Mouse (Mus musculus) heart, embryonic 10.5 days (tissue): ENCODE data around the gene Slc16a6. TPM values are rescaled to one million over a fixed set of nuclear protein-coding genes. Genes with fewer than 3 reads are reported as not detected.

Experiments used
- DNase-seq: peaks from one replicate; pipeline ENCODE4 v3.0.0-alpha.2; 2017; ENCODE audit warnings: low spot score
- H3K27ac ChIP-seq: fragments of 300-500 bp; sonication (generic); 2 replicates; pipeline ENCODE4 v1.5.1; 2016; ENCODE audit warnings: mild to moderate bottlenecking
- H3K27me3 ChIP-seq: fragments of 300-500 bp; sonication (generic); 2 replicates; pipeline ENCODE4 v1.6.1; 2016; ENCODE audit warnings: mild to moderate bottlenecking; ENCODE audit not compliant: poor library complexity, insufficient read depth, severe bottlenecking
- H3K36me3 ChIP-seq: fragments of 300-500 bp; sonication (generic); 2 replicates; pipeline ENCODE4 v1.6.1; 2016; ENCODE audit warnings: mild to moderate bottlenecking, moderate library complexity
- H3K4me1 ChIP-seq: fragments of 300-500 bp; sonication (generic); 2 replicates; pipeline ENCODE4 v1.6.1; 2016; ENCODE audit warnings: mild to moderate bottlenecking
- H3K4me3 ChIP-seq: fragments of 300-500 bp; sonication (generic); 2 replicates; pipeline ENCODE4 v1.5.1; 2016; ENCODE audit warnings: mild to moderate bottlenecking, moderate library complexity
- H3K9me3 ChIP-seq: fragments of 300-500 bp; sonication (generic); 2 replicates; pipeline ENCODE4 v1.6.1; 2016; ENCODE audit warnings: mild to moderate bottlenecking, moderate library complexity
- WGBS: fragments of 180-500 bp; shearing (Covaris S2); methylation state at CpG from one replicate; pipeline ENCODE4 v1.1.7; 2016; 5-methylcytosine and 5-hydroxymethylcytosine counted together
- polyA plus RNA-seq: library from polyadenylated mRNA; unstranded; fragments of >200 nt; fragmentation: Nextera tagmentation; extraction: Ambion mirVana; gene quantifications from 2 replicates; pipeline ENCODE4 v1.2.1, GENCODE M21; 2016

Gene Slc16a6
- polyA plus RNA-seq = 12.7 and 16.5 TPM in 2 replicates

- DNase-seq = peak; percentile 96
- Histone ChIP-seq H3K27ac (peak within 1 kb of the TSS; percentile 99), H3K9me3 (no peaks in the 10 kb centered on the region), H3K27me3 (0 out of 2 replicates have a peak, but pooled peaks cover 9% of the 10 kb centered on the region), H3K4me1 (peaks cover 35% of the 10 kb centered on the region), H3K4me3 (peak within 1 kb of the TSS; percentile 88), H3K36me3 (no peaks in the 10 kb centered on the region)
- under 1% methylated on average over 111 of the region's 111 CpGs for WGBS
Measured at GRCm38 (mm10) chr11:109473171-109474085, at the start of gene Slc16a6, which contains the start of gene Arsg. Gene Slc16a6, minus strand, starts transcription at chr11:109473598. Gene Arsg, plus strand, starts transcription at chr11:109473374.

- WGBS = 30% methylated on average over 7 of the region's 7 CpGs
- H3K4me1 ChIP-seq = peaks cover 5% of the 10 kb centered on the region; the same call in 1 of the 2 replicates
- no peaks in the 10 kb centered on the region for H3K36me3 ChIP-seq
- H3K27ac ChIP-seq = no peak overlapping the region
- no peaks in the 10 kb centered on the region for H3K9me3 ChIP-seq
- DNase-seq = no peak
- no peak overlapping the region for H3K4me3 ChIP-seq
- H3K27me3 ChIP-seq = peaks cover 9% of the 10 kb centered on the region
Measured at GRCm38 (mm10) chr11:109520958-109521357, 47.6 kb upstream of the Slc16a6 start.

- peaks cover 5% of the 10 kb centered on the region; the same call in 1 of the 2 replicates for H3K4me1 ChIP-seq
- H3K27ac ChIP-seq = no peak overlapping the region
- no peak for DNase-seq
- no peaks in the 10 kb centered on the region for H3K36me3 ChIP-seq
- H3K27me3 ChIP-seq = peaks cover 9% of the 10 kb centered on the region
- no peaks in the 10 kb centered on the region for H3K9me3 ChIP-seq
- no peak overlapping the region for H3K4me3 ChIP-seq
- WGBS = 73% methylated on average over 3 of the region's 3 CpGs
Measured at GRCm38 (mm10) chr11:109517816-109518215, 44.4 kb upstream of the Slc16a6 start.

- no peak overlapping the region for H3K27ac ChIP-seq
- 85% methylated on average over 11 of the region's 11 CpGs for WGBS
Measured at GRCm38 (mm10) chr11:109517330-109517729, 43.9 kb upstream of the Slc16a6 start.

GRCm38 (mm10) chr11:109514064-109514612 is 40.7 kb upstream of the Slc16a6 start:
- H3K36me3 ChIP-seq = no peaks in the 10 kb centered on the region
- no peak overlapping the region for H3K4me3 ChIP-seq
- no peaks in the 10 kb centered on the region for H3K9me3 ChIP-seq
- 83% methylated on average over 3 of the region's 3 CpGs for WGBS
- no peak overlapping the region for H3K27ac ChIP-seq
- no peak for DNase-seq
- H3K27me3 ChIP-seq = no peaks in the 10 kb centered on the region
- no peaks in the 10 kb centered on the region for H3K4me1 ChIP-seq

More at GRCm38 (mm10) chr11:109517330-109517729, 43.9 kb upstream of the Slc16a6 start:
- Histone ChIP-seq H3K36me3 (no peaks in the 10 kb centered on the region), H3K4me3 (no peak overlapping the region), H3K4me1 (peaks cover 5% of the 10 kb centered on the region; the same call in 1 of the 2 replicates), H3K27me3 (peaks cover 9% of the 10 kb centered on the region), H3K9me3 (no peaks in the 10 kb centered on the region)
- no peak for DNase-seq

GRCm38 (mm10) chr11:109512995-109513675 is 39.7 kb upstream of the Slc16a6 start:
- Histone ChIP-seq H3K27ac (no peak overlapping the region), H3K9me3 (no peaks in the 10 kb centered on the region), H3K36me3 (no peaks in the 10 kb centered on the region), H3K27me3 (no peaks in the 10 kb centered on the region), H3K4me1 (no peaks in the 10 kb centered on the region), H3K4me3 (no peak overlapping the region)
- 78% methylated on average over 16 of the region's 16 CpGs for WGBS
- DNase-seq = no peak

GRCm38 (mm10) chr11:109507068-109507467 is 33.7 kb upstream of the Slc16a6 start:
- Histone ChIP-seq H3K27me3 (no peaks in the 10 kb centered on the region), H3K9me3 (no peaks in the 10 kb centered on the region), H3K36me3 (no peaks in the 10 kb centered on the region), H3K4me1 (0 out of 2 replicates have a peak, but pooled peaks cover 3% of the 10 kb centered on the region), H3K27ac (no peak overlapping the region), H3K4me3 (no peak overlapping the region)
- WGBS = 59% methylated on average over 3 of the region's 3 CpGs
- DNase-seq = no peak

GRCm38 (mm10) chr11:109505823-109506222 is 32.4 kb upstream of the Slc16a6 start:
- Histone ChIP-seq H3K4me3 (no peak overlapping the region), H3K9me3 (no peaks in the 10 kb centered on the region), H3K27me3 (no peaks in the 10 kb centered on the region), H3K27ac (no peak overlapping the region), H3K36me3 (no peaks in the 10 kb centered on the region), H3K4me1 (0 out of 2 replicates have a peak, but pooled peaks cover 3% of the 10 kb centered on the region)
- WGBS = 91% methylated on average over 4 of the region's 4 CpGs
- DNase-seq = no peak

GRCm38 (mm10) chr11:109504977-109505376 is 31.6 kb upstream of the Slc16a6 start:
- no peaks in the 10 kb centered on the region for H3K9me3 ChIP-seq
- H3K4me3 ChIP-seq = no peak overlapping the region
- H3K36me3 ChIP-seq = no peaks in the 10 kb centered on the region
- 0 out of 2 replicates have a peak, but pooled peaks cover 3% of the 10 kb centered on the region for H3K4me1 ChIP-seq
- H3K27ac ChIP-seq = no peak overlapping the region
- WGBS = 70% methylated on average over 9 of the region's 9 CpGs
- H3K27me3 ChIP-seq = no peaks in the 10 kb centered on the region
- DNase-seq = no peak

GRCm38 (mm10) chr11:109500206-109500605 is 26.8 kb upstream of the Slc16a6 start:
- 88% methylated on average over 5 of the region's 5 CpGs for WGBS
- Histone ChIP-seq H3K9me3 (no peaks in the 10 kb centered on the region), H3K36me3 (no peaks in the 10 kb centered on the region), H3K4me1 (peaks cover 22% of the 10 kb centered on the region), H3K27me3 (0 out of 2 replicates have a peak, but pooled peaks cover 4% of the 10 kb centered on the region), H3K27ac (no peak overlapping the region), H3K4me3 (no peak overlapping the region)
- DNase-seq = no peak

- Histone ChIP-seq H3K4me1 (peaks cover 29% of the 10 kb centered on the region), H3K27me3 (0 out of 2 replicates have a peak, but pooled peaks cover 4% of the 10 kb centered on the region), H3K9me3 (no peaks in the 10 kb centered on the region), H3K27ac (0 out of 2 replicates have a peak overlapping the region, but pooled peaks have one; percentile 42), H3K4me3 (no peak overlapping the region), H3K36me3 (no peaks in the 10 kb centered on the region)
- 81% methylated on average over 9 of the region's 9 CpGs for whole genome bisulfite sequencing
- no peak for DNase-seq
Measured at GRCm38 (mm10) chr11:109497990-109498389, 24.6 kb upstream of the Slc16a6 start.

GRCm38 (mm10) chr11:109496996-109497714 is 23.8 kb upstream of the Slc16a6 start:
- 81% methylated on average over 6 of the region's 6 CpGs for WGBS
- Histone ChIP-seq H3K4me3 (no peak overlapping the region), H3K4me1 (peaks cover 32% of the 10 kb centered on the region), H3K27me3 (0 out of 2 replicates have a peak, but pooled peaks cover 4% of the 10 kb centered on the region), H3K9me3 (no peaks in the 10 kb centered on the region), H3K36me3 (no peaks in the 10 kb centered on the region), H3K27ac (no peak overlapping the region)
- no peak for DNase-seq
